Mouse (Mus musculus) embryonic facial prominence, embryonic 11.5 days (tissue): Measurements from ENCODE around the gene Elk3. TPM values are rescaled to one million over a fixed set of nuclear protein-coding genes. Genes with fewer than 3 reads are reported as not detected.

Experiments used
- ATAC-seq: fragments of 200-750 bp; cut with Nextera tagmentation; replicated peaks from 2 replicates; pipeline ENCODE4 v1.8.0; 2017; ENCODE audit warnings: low read depth; ENCODE audit not compliant: insufficient number of reproducible peaks, low FRiP score, low TSS enrichment
- DNase-seq: peaks from one replicate; pipeline ENCODE4 v3.0.0-alpha.2; 2015; ENCODE audit warnings: low spot score
- H3K27ac ChIP-seq: fragments of 300-500 bp; sonication (generic); replicated peaks from 2 replicates; pipeline ENCODE4 v1.5.1; 2014; ENCODE audit warnings: mild to moderate bottlenecking, low read depth, low read length, control low read depth
- H3K27me3 ChIP-seq: fragments of 300-500 bp; sonication (generic); 2 replicates; pipeline ENCODE4 v1.6.1; 2014; ENCODE audit warnings: mild to moderate bottlenecking, low read length, moderate library complexity, mixed read lengths; ENCODE audit not compliant: control insufficient read depth, insufficient read depth
- H3K36me3 ChIP-seq: fragments of 300-500 bp; sonication (generic); replicated peaks from 2 replicates; pipeline ENCODE4 v1.6.1; 2014; ENCODE audit warnings: low read depth, mild to moderate bottlenecking, low read length, moderate library complexity, mixed read lengths; ENCODE audit not compliant: control insufficient read depth, insufficient read depth
- H3K4me1 ChIP-seq: fragments of 300-500 bp; sonication (generic); 2 replicates; pipeline ENCODE4 v1.6.1; 2014; ENCODE audit warnings: low read length, mixed read lengths; ENCODE audit not compliant: control insufficient read depth, insufficient read depth
- H3K4me2 ChIP-seq: fragments of 300-500 bp; sonication (generic); 2 replicates; pipeline ENCODE4 v1.6.1; 2014; ENCODE audit warnings: low read depth, mild to moderate bottlenecking, control low read depth, low read length, moderate library complexity
- H3K4me3 ChIP-seq: fragments of 300-500 bp; sonication (generic); 2 replicates; pipeline ENCODE4 v1.5.1; 2014; ENCODE audit warnings: low read depth, low read length, control low read depth
- H3K9ac ChIP-seq: fragments of 300-500 bp; sonication (generic); replicated peaks from 2 replicates; pipeline ENCODE4 v1.6.1; 2014; ENCODE audit warnings: mild to moderate bottlenecking, control low read depth, low read length
- H3K9me3 ChIP-seq: fragments of 300-500 bp; sonication (generic); replicated peaks from 2 replicates; pipeline ENCODE4 v1.6.1; 2016; ENCODE audit warnings: mild to moderate bottlenecking, low read length, inconsistent platforms, mixed read lengths; ENCODE audit not compliant: control insufficient read depth
- WGBS: fragments of 180-500 bp; shearing (Covaris S2); extraction: QIAGEN DNeasy Blood & Tissue Kit; methylation state at CpG from one replicate; pipeline ENCODE4 v1.1.7; 2014; 5-methylcytosine and 5-hydroxymethylcytosine counted together
- polyA plus RNA-seq: library from polyadenylated mRNA; unstranded; fragments of >200 nt; fragmentation: Nextera tagmentation; extraction: Ambion mirVana; gene quantifications from 2 replicates; pipeline ENCODE4 v1.2.1, GENCODE M21; 2014

Gene Elk3
- polyA plus RNA-seq, 1 experiment from 2014 or later, result 34.0 TPM

DNA sequence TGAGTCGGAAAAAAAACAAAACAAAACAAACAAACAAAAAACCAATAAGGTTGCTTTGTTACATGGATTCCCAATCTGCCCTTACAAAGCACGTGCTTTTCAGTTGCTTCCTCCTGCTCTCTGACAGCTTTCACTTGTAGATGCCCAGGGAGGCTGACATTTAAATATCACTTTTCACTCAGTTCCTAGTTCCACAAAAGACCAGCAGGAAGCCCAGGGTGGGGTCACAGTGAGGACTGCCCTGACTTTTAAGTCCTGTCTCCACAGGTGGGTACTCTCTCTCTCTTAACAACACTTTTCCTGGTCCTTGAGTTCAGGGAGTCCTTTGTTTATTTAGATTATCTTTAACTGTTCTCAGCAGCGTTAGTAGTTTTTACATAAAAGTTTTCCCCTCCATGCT is 68.7 kb downstream of the Elk3 start:
- 19% methylated on average over 3 of the region's 3 CpGs for WGBS
- Histone ChIP-seq H3K4me3 (no peak overlapping the region), H3K9ac (no peak overlapping the region), H3K36me3 (peaks cover 3% of the 10 kb centered on the region), H3K4me1 (no peaks in the 10 kb centered on the region), H3K27me3 (no peaks in the 10 kb centered on the region), H3K9me3 (no peaks in the 10 kb centered on the region), H3K4me2 (no peak overlapping the region), H3K27ac (no peak overlapping the region)
- ATAC-seq (no peak), DNase-seq (no peak)

DNA sequence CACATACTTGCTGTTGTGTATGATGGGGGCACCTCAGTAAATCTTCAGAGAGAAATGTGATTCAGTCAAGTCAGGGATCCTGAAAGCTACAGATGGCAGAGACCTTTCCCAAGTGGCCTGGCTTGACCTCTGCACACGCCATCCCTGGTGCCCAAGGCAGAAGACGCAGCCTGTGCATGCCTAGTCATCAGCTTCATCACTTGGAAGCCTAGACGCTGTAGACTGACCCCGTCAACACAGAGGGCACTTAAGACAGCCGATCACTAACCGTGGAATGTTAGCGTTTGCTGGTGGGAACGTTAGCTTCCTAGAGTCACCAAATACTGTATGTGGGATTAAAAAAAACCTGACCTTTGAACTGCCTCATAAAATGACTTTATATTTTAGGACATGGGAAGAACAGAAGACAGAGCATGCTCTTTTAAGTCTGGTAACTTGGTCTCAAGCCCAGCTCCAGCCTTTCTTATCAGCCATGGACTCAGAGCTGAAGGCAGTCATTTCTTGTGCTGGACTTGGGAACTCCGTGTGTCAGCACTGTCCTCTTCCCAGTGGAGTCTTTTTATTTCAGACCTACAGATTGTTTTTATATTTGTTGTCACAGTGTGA is 71.6 kb downstream of the Elk3 start:
- Histone ChIP-seq H3K9ac (no peak overlapping the region), H3K4me2 (no peak overlapping the region), H3K27me3 (no peaks in the 10 kb centered on the region), H3K4me1 (no peaks in the 10 kb centered on the region), H3K36me3 (peaks cover 3% of the 10 kb centered on the region), H3K27ac (no peak overlapping the region), H3K4me3 (no peak overlapping the region), H3K9me3 (no peaks in the 10 kb centered on the region)
- 61% methylated on average over 9 of the region's 9 CpGs for whole genome bisulfite sequencing
- DNase-seq (no peak), ATAC-seq (no peak)

GRCm38 (mm10) chr10:93234692-93235091 is 76.2 kb downstream of the Elk3 start:
- Histone ChIP-seq H3K4me1 (no peaks in the 10 kb centered on the region), H3K4me3 (no peak overlapping the region), H3K9me3 (no peaks in the 10 kb centered on the region), H3K9ac (no peak overlapping the region), H3K27me3 (no peaks in the 10 kb centered on the region), H3K4me2 (no peak overlapping the region), H3K27ac (no peak overlapping the region), H3K36me3 (peaks cover 3% of the 10 kb centered on the region)
- no peak for ATAC-seq
- WGBS, result 95% methylated on average over 9 of the region's 9 CpGs
- DNase-seq, result no peak

GRCm38 (mm10) chr10:93233665-93234194 is 77.2 kb downstream of the Elk3 start:
- Histone ChIP-seq H3K4me3 (no peak overlapping the region), H3K36me3 (no peaks in the 10 kb centered on the region; the same call in 1 of the 2 replicates), H3K27me3 (no peaks in the 10 kb centered on the region), H3K9ac (no peak overlapping the region), H3K4me2 (no peak overlapping the region), H3K9me3 (no peaks in the 10 kb centered on the region), H3K4me1 (no peaks in the 10 kb centered on the region), H3K27ac (no peak overlapping the region)
- ATAC-seq (no peak), DNase-seq (no peak)
- 82% methylated on average over 6 of the region's 6 CpGs for WGBS

GRCm38 (mm10) chr10:93231893-93232292 is 79.0 kb downstream of the Elk3 start:
- H3K36me3 ChIP-seq, result no peaks in the 10 kb centered on the region
- WGBS, result 91% methylated on average over 5 of the region's 5 CpGs

GRCm38 (mm10) chr10:93231490-93231889 is 79.4 kb downstream of the Elk3 start:
- Histone ChIP-seq H3K27me3 (no peaks in the 10 kb centered on the region), H3K4me1 (no peaks in the 10 kb centered on the region), H3K4me2 (no peak overlapping the region), H3K4me3 (no peak overlapping the region), H3K9me3 (no peaks in the 10 kb centered on the region), H3K9ac (no peak overlapping the region), H3K36me3 (no peaks in the 10 kb centered on the region; the same call in 1 of the 2 replicates), H3K27ac (no peak overlapping the region)
- ATAC-seq (no peak), DNase-seq (no peak)
- 81% methylated on average over 4 of the region's 4 CpGs for WGBS

More at GRCm38 (mm10) chr10:93231893-93232292, 79.0 kb downstream of the Elk3 start:
- no peak for ATAC-seq
- Histone ChIP-seq H3K27ac (no peak overlapping the region), H3K4me3 (no peak overlapping the region), H3K4me1 (no peaks in the 10 kb centered on the region), H3K9me3 (no peaks in the 10 kb centered on the region), H3K27me3 (no peaks in the 10 kb centered on the region), H3K9ac (no peak overlapping the region), H3K4me2 (no peak overlapping the region)
- DNase-seq, result no peak

GRCm38 (mm10) chr10:93228401-93229007 is 82.4 kb downstream of the Elk3 start:
- ATAC-seq, result no peak
- no peaks in the 10 kb centered on the region for H3K9me3 ChIP-seq
- no peak overlapping the region for H3K4me3 ChIP-seq
- H3K9ac ChIP-seq, result no peak overlapping the region
- no peaks in the 10 kb centered on the region; the same call in 1 of the 2 replicates for H3K36me3 ChIP-seq
- H3K4me1 ChIP-seq, result no peaks in the 10 kb centered on the region
- no peaks in the 10 kb centered on the region for H3K27me3 ChIP-seq
- no peak overlapping the region for H3K27ac ChIP-seq
- WGBS, result 85% methylated on average over 11 of the region's 11 CpGs
- no peak for DNase-seq
- H3K4me2 ChIP-seq, result no peak overlapping the region

- H3K4me1 ChIP-seq, result no peaks in the 10 kb centered on the region
- ATAC-seq, result no peak
- H3K4me2 ChIP-seq, result no peak overlapping the region
These were observed 83.0 kb downstream of the Elk3 start for GRCm38 (mm10) chr10:93227921-93228320.

More at GRCm38 (mm10) chr10:93227921-93228320, 83.0 kb downstream of the Elk3 start:
- H3K4me3 ChIP-seq, result no peak overlapping the region
- H3K9me3 ChIP-seq, result no peaks in the 10 kb centered on the region
- no peak overlapping the region for H3K27ac ChIP-seq
- H3K9ac ChIP-seq, result no peak overlapping the region
- H3K36me3 ChIP-seq, result no peaks in the 10 kb centered on the region; the same call in 1 of the 2 replicates
- 84% methylated on average over 8 of the region's 8 CpGs for WGBS
- H3K27me3 ChIP-seq, result no peaks in the 10 kb centered on the region
- no peak for DNase-seq
